Mouse (Mus musculus): Measurements from ENCODE around the gene Cartpt.

- no peak for TF ChIP-seq CTCF (IDR thresholded peaks at IDR 0.05; ENCODE audit: borderline replicate concordance, extremely low read depth, insufficient read depth, insufficient read length)
- TF ChIP-seq POLR2A (IDR thresholded peaks at IDR 0.05; ENCODE audit: borderline replicate concordance, extremely low read depth, insufficient read depth, insufficient read length, poor library complexity, severe bottlenecking), result no peak
These were observed 978 bp downstream of the Cartpt start for GRCm38 (mm10) chr13:99899670-99900556.
